Mouse (Mus musculus): ENCODE measurements around the gene Wdr24.
"Not testable (repeated sequence)": the region's sequence is repeated elsewhere in the genome, so short reads cannot be mapped to it uniquely, and the experiment has no call there.

Gene Wdr24

DNA sequence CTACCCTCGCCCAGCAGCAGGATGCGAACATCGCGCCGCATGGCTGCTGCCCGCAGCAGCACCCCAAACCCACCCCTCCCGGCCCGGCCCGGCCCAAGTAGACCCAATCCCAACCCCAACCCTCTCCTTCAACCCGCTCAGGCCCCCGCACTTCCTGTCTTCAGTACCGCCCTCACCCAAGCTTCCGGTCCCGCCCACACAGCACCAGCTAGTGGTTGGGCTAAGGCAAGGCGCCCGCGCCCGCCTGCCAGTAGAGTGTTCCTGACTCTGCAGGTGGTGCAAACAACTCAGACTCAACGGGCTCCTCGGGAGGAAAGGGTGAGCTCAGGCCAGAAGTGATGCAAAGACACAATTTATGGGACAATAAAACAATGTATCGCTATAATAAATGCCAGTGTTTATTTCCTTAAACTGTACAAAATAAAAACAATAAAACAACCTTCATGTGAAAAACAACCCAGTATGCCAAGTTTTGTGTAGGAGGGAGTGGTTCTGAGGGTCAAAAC, 21.0 kb downstream of the Wdr24 start, which contains the start of gene Rhot2:
TSS of gene Rhot2 (minus strand) at position 456 of the 506 bp plus-strand sequence.
- in situ Hi-C loops (cut with MboI, MseI), result no loop called here

DNA sequence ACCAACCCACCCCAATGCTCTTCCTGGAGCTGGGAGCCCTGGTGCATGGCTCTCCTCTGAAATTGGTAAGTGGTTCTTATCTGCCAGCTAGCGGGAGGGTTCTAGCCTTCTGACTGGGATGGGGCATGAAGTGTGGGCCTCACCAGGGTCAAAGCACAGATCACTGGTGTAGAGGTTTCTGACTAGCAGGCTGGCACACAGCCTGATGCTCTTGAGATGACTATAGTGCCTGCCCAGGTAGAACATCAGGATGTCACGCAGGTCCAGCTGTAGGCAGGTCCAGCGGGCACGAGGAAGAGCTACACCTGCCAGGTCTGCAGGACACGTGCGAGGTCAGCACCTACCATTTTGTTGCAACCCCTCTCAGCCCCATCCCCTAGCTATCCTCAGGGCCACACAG, 36.8 kb downstream of the Wdr24 start:
- in situ Hi-C loops (cut with MboI, MseI), result no loop called here

- in situ Hi-C loops (cut with MboI, MseI), result no loop called here
Measured at GRCm38 (mm10) chr17:25860832-25861703, 37.6 kb downstream of the Wdr24 start, which contains the start of gene Wdr90. TSS of gene Wdr90 (minus strand) at chr17:25861501.

DNA sequence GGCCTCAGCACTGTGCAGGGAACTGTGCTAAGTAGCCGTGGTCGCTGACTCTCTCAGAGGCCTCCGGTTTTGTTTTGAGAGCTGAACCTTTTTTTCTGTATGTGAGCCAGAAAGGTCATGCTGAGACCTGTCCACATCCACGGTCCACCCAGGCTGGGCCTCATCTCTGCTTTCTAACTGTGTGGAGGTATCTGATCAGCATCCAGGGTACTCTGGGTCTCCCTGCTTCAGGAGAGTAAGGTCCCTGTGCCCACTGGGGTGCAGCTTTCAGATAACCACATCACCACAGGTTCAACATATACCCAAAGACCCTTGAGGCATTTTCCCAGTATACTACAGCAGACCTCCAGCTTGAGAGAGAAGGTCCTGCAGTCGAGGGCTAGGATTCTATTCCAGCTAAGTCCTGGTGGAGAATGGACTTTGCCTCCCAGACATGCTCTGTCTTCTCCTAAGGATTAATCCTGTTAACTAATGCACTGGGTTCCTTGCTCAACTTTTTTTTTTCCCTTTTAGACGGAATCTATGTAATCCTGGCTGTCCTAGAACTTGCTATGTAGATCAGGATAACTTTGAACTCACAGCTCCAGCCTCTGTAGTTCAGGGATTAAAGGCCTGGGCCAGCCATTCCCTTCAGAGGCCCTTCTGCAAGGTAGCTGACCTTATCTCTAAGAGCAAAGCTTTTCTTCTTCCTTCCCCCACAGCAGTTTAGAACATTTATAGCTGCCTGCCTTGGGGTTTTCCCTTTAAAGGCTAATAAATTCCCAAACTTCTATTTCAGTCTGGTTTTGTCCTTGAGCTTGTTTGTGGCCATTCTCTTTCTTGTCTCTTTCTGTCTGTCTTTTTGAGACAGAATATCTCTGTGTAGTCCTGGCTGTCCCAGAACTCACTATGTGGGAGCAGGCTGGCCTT, 38.5 kb downstream of the Wdr24 start:
- in situ Hi-C loops (cut with MboI, MseI), result no loop called here

DNA sequence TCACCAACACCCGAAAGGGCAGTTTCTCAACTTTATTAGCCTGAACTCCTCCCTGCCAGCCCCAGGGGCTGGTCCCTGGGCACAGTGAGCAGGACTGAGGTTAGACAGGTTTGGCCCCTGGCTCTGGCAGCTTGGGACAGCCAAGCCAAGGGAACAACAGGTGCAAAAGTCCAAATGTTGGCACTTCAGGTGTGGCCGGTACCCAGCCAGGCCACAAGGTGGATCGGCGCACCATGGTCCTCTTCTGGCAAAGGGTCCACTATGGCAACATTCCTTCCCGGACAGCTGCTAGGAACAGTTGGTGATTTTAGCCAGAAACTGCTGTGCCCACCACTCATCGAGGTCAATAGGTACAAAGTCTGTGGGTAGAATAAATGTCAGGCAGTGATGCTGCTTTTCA, 40.3 kb downstream of the Wdr24 start:
- in situ Hi-C loops (cut with MboI, MseI), result no loop called here

DNA sequence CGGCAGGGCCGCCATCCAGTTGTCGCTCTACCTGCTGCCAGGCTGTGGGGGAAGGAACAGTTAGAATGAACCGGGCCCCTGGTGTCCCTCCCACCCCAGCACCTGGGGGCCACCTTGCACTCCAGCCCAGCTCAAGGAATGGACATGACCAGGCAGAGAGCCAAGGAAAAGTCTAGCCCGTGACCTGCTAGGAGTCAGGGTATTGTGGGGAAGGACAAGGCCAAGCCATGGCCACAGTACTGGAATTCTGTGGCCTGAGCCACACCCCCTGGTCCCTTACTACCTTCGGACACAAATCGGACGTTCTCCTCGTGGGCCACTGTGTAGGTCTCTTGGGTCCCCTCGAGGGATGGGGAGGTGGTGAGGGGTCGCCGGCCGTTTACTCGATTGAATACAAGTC, 40.9 kb downstream of the Wdr24 start:
- in situ Hi-C loops (cut with MboI, MseI), result no loop called here

GRCm38 (mm10) chr17:25865288-25865687, 41.9 kb downstream of the Wdr24 start:
- in situ Hi-C loops (cut with MboI, MseI), result no loop called here

DNA sequence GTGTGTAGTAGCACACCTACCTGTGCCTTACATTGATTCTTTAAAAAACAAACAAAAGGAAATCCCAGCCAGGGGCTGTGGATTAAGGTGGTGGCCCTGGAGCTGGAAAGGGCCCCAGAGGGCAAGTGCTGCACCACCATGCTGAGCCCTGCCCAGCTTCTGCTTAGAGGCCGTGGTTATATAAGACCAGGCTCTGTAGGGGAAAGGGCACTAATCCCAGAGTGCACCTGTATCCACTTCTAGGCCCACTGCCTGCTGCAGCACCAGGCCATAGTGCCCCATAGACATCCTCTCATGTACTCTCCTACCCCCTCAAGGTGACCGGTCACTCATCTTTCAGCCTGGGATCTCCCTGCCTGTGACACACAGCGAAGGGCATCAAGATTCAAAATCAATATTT, 42.7 kb downstream of the Wdr24 start:
- in situ Hi-C loops (cut with MboI, MseI), result no loop called here

DNA sequence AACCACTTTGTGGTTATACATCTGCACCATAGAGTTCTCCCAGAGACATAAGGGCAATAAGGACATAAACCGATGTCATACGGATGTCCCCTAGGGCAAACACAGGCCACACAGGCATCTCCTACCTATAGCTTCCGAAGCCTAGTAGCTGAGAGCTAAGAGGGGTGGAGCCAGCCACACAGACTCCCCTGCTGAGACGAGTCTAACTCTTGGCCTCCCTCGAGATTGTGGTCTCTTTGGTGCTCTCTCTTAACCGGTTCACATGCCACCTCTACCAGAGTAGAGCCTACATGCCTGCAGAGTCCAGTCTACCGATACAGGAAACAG, 44.0 kb downstream of the Wdr24 start:
- in situ Hi-C loops (cut with MboI, MseI), result no loop called here

DNA sequence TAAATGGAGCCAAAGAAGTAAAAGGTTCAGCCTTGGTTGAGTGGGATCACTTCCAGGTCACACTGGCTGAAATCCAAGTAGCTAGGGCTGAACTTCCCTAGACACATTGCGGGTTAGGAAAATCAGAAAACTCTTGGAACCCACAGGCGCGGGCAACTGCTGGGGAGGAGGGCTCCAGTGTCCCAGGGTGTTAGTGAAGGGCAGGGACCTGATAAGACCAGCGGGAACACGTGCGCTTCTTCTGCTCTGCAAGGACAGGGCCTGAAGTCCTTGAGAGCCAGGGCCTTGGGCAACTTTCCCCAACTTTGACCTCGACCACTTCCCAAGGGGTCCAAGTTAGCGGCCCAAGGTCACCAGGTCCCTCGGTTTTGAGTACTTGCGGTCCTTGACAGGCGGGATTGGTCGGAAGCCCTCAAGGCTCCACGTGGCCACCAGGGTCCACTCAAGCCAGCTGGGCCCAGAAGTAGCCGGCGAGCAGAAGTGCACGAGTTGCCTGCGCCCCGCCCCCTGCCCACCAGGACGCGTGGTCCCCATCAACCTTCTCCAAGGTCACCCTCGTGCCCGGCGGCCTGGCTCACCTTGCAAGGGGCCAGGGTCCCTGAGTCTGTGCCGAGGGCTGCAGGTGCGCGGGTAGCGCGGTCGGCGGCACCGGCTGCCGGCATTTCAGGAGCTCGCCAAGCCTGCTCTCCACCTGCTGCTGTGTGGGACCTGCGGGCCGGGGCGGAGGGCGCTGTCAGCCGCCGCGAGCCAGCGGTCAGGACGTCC, 44.6 kb downstream of the Wdr24 start:
- in situ Hi-C loops (cut with MboI, MseI), result no loop called here

DNA sequence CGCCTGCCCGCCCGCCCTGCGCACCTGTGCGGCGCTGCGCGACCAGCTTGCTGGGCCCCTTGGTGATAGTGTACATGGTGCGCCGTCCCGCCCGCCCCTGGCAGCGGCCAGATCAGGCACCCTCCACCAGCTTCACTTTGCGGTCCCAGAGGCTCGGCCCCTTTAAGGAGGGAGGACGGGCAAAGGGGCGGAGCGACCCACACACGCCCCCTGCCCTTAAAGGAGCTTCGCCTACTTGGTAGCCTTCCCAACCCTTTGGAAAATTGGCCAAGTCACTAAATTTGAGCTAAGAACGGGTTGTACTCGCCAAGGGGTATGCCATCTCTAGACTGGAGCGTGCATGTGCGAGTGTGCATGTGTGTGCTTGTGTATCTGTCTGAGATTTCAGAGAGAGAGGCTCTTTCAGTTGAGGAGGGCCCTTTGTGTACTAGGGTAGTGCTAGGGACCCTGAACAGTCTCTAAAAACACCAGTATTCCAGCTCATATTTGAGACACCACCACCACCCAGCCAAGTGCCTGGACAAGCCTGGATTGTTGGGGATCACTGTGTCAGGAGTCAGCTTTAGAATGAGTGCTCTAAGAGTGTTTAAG, 45.3 kb downstream of the Wdr24 start, which contains the start of gene Mcrip2:
TSS of gene Mcrip2 (minus strand) at position 164 of the 591 bp plus-strand sequence.
- in situ Hi-C loops (cut with MboI, MseI), result no loop called here

DNA sequence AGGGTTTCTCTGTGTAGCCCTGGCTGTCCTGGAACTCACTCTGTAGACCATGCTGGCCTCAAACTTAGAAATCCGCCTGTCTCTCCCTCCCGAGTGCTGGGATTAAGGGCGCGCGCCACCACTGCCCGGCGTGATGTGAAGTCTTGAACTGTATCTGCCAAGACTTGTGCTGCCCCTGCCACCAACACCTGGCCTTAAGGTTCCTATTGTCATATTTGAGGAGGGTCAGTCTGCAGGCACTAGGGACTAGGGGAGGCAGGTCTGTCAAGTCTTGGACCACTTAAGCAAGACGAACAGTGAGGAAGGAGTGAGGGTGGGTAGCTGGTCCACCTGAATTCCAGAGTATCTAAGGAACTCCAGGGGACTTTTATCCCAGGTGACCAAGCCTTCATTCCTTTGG, 46.1 kb downstream of the Wdr24 start:
- in situ Hi-C loops (cut with MboI, MseI), result no loop called here

GRCm38 (mm10) chr17:25869954-25870353, 46.5 kb downstream of the Wdr24 start:
- in situ Hi-C loops (cut with MboI, MseI), result no loop called here

- in situ Hi-C loops (cut with MboI, MseI), result not testable (repeated sequence)
Measured at GRCm38 (mm10) chr17:25871566-25871965, 48.1 kb downstream of the Wdr24 start.

GRCm38 (mm10) chr17:25872676-25873075, 49.2 kb downstream of the Wdr24 start:
- in situ Hi-C loops (cut with MboI, MseI), result no loop called here

DNA sequence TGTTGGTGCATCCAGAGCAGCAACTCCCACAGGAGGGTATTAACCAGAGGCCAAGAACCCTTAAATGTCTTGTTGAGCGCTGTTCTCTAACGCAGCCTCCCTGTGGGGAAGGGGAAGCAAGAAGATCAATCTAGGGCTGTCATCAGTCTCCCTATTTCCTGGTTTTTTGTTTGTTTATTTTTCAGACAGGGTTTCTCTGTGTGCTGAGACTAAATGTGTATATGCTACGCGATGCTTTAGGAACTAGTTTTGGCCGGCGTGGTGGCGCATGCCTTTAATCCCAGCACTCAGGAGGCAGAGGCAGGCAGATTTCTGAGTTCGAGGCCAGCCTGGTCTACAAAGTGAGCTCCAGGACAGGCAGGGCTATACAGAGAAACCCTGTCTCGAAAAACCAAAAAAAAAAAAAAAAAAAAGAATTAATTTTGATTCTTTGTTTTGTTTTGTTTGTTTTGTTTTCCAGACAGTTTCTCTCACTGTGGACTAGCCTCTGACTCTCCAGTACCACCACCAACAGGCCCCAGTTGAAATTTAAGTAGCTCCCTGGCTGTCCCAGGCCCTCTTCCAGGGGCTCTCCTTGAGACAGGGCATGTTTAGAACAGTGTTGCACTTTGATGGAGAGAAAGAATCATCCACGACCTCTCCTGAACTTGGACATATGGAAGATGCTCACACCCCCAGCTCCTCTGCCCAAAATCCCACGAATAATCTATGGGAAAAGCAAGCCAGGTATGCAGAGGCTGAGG, 50.1 kb downstream of the Wdr24 start:
- in situ Hi-C loops (cut with MboI, MseI), result no loop called here

- in situ Hi-C loops (cut with MboI, MseI), result no loop called here
Measured at GRCm38 (mm10) chr17:25874148-25874720, 50.8 kb downstream of the Wdr24 start.

GRCm38 (mm10) chr17:25874721-25875170, 51.3 kb downstream of the Wdr24 start, which contains the start of gene Mettl26:
TSS of gene Mettl26 (plus strand) at chr17:25875074.
- in situ Hi-C loops (cut with MboI, MseI), result no loop called here
